Mouse (Mus musculus) limb, embryonic 10.5 days (tissue): ENCODE data around the gene Nos3. TPM values are rescaled to one million over a fixed set of nuclear protein-coding genes. Genes with fewer than 3 reads are reported as not detected.
"Not testable (repeated sequence)": the region's sequence is repeated elsewhere in the genome, so short reads cannot be mapped to it uniquely, and the experiment has no call there.

Experiments
- DNase-seq: peaks from one replicate; pipeline ENCODE4 v3.0.0-alpha.2; 2017; ENCODE audit warnings: low spot score
- H3K27ac ChIP-seq: fragments of 300-500 bp; sonication (generic); 2 replicates; pipeline ENCODE4 v1.5.1; 2016; ENCODE audit warnings: mild to moderate bottlenecking
- H3K27me3 ChIP-seq: fragments of 300-500 bp; sonication (generic); 2 replicates; pipeline ENCODE4 v1.6.1; 2016; ENCODE audit warnings: low read depth, mild to moderate bottlenecking; ENCODE audit not compliant: poor library complexity, severe bottlenecking
- H3K36me3 ChIP-seq: fragments of 300-500 bp; sonication (generic); 2 replicates; pipeline ENCODE4 v1.6.1; 2016; ENCODE audit warnings: mild to moderate bottlenecking, moderate library complexity
- H3K4me1 ChIP-seq: fragments of 300-500 bp; sonication (generic); 2 replicates; pipeline ENCODE4 v1.6.1; 2016
- H3K4me3 ChIP-seq: fragments of 300-500 bp; sonication (generic); 2 replicates; pipeline ENCODE4 v1.5.1; 2016; ENCODE audit warnings: mild to moderate bottlenecking, moderate library complexity
- H3K9me3 ChIP-seq: fragments of 300-500 bp; sonication (generic); replicated peaks from 2 replicates; pipeline ENCODE4 v1.6.1; 2016; ENCODE audit warnings: mild to moderate bottlenecking
- WGBS: fragments of 180-500 bp; shearing (Covaris S2); methylation state at CpG from one replicate; pipeline ENCODE4 v1.1.7; 2016; 5-methylcytosine and 5-hydroxymethylcytosine counted together
- polyA plus RNA-seq: library from polyadenylated mRNA; unstranded; fragments of >200 nt; fragmentation: Nextera tagmentation; extraction: Ambion mirVana; gene quantifications from 2 replicates; pipeline ENCODE4 v1.2.1, GENCODE M21; 2016

Gene Nos3
- polyA plus RNA-seq, 1 experiment from 2014 or later = 8.9 TPM

GRCm38 (mm10) chr5:24396254-24396653, 31.6 kb downstream of the Nos3 start:
- H3K27ac ChIP-seq, H3K27me3 ChIP-seq, H3K9me3 ChIP-seq, DNase-seq, H3K4me3 ChIP-seq: not testable (repeated sequence)
- Histone ChIP-seq H3K4me1 (peaks cover 22% of the 10 kb centered on the region), H3K36me3 (peaks cover 19% of the 10 kb centered on the region)
- 88% methylated on average over 6 of the region's 6 CpGs for WGBS

GRCm38 (mm10) chr5:24399686-24400085, 35.1 kb downstream of the Nos3 start:
- no peak for DNase-seq
- Histone ChIP-seq H3K27ac (no peak overlapping the region), H3K27me3 (no peaks in the 10 kb centered on the region), H3K4me3 (no peak overlapping the region), H3K36me3 (peaks cover 49% of the 10 kb centered on the region), H3K4me1 (peaks cover 9% of the 10 kb centered on the region; the same call in 1 of the 2 replicates), H3K9me3 (no peaks in the 10 kb centered on the region)
- WGBS = 86% methylated on average over 10 of the region's 10 CpGs

- peaks cover 8% of the 10 kb centered on the region; the same call in 1 of the 2 replicates for H3K4me1 ChIP-seq
- no peak overlapping the region for H3K27ac ChIP-seq
- H3K36me3 ChIP-seq = peaks cover 55% of the 10 kb centered on the region
- H3K4me3 ChIP-seq = no peak overlapping the region
- DNase-seq = no peak
- H3K9me3 ChIP-seq = no peaks in the 10 kb centered on the region
- H3K27me3 ChIP-seq = no peaks in the 10 kb centered on the region
- 92% methylated on average over 11 of the region's 11 CpGs for WGBS
Observed at GRCm38 (mm10) chr5:24400362-24400761, 35.8 kb downstream of the Nos3 start.

DNA sequence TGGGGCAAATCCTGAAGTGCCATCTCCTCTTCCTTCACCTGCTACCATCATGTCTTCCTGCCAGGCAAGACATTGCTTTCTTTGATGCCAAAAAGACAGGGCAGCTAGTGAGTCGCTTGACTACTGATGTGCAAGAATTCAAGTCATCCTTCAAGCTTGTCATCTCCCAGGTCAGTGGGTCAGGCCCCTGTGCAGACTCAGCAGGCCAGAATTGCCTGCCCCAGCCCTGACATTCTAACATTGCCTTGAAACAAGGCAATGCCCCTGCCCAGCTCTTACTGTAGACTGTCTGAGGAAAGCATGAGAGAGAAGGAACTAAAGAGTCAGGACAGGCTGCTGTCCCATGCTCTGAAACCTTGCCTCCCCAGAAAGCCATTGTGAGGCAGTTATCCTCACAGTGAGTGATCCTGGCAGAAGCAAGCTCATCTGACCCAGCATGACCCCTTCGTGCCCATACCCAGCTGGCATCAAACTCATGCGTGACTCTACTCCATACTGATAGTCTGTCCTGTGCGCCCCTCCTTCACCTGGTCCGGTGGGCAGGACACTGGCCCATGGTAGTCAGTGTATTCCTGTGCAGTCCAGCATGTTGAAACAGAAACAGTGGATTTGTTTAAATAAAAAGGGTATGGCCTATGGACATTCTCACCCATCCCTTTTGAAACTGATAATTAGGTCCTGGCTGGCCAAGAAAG, 36.4 kb downstream of the Nos3 start:
- Histone ChIP-seq H3K4me3 (no peak overlapping the region), H3K36me3 (peaks cover 59% of the 10 kb centered on the region), H3K9me3 (no peaks in the 10 kb centered on the region), H3K27me3 (no peaks in the 10 kb centered on the region), H3K27ac (no peak overlapping the region), H3K4me1 (peaks cover 8% of the 10 kb centered on the region; the same call in 1 of the 2 replicates)
- 90% methylated on average over 5 of the region's 5 CpGs for WGBS
- no peak for DNase-seq

GRCm38 (mm10) chr5:24401969-24402368, 37.4 kb downstream of the Nos3 start:
- Histone ChIP-seq H3K9me3 (no peaks in the 10 kb centered on the region), H3K4me1 (peaks cover 8% of the 10 kb centered on the region; the same call in 1 of the 2 replicates), H3K27me3 (no peaks in the 10 kb centered on the region), H3K27ac (no peak overlapping the region), H3K4me3 (no peak overlapping the region), H3K36me3 (peaks cover 65% of the 10 kb centered on the region)
- WGBS = 86% methylated on average over 9 of the region's 9 CpGs
- no peak for DNase-seq

DNA sequence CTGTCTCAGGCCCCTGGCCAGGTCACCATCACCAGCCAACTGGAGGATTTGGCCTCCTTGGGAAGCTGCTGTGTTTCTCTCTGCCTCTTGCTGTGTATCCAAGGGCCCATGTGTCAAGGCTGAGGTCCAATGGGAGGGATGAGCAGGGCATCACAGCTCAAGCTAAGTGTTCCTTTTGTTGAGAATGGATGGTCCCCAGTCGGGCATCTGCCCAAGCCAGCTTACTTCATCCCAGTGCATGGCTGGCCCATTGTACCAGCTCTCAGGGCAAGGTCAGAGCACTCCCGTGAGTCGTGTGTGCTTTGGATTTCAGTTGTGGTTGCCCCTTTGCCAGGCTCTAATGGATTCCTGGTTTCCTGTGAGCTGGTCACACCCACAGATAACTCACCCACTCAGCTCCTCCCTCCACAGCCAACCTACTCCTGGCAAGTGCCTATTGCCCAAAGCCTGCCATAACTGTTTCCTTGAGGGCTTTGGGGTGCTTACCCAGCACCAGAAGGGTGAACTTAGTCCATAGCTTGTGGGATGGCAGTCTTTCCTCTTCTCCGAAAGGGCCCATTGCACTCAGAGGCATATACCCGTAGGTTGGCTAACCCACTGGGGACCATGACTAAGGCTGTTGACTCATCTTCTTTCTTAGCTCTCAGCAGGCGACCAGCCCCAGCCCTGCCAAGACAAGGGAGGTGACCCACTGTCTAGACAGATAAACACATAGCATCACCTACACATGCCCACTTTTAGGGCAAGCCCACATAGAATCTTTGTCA, 40.2 kb downstream of the Nos3 start:
- H3K36me3 ChIP-seq = peaks cover 80% of the 10 kb centered on the region
- peaks cover 6% of the 10 kb centered on the region; the same call in 1 of the 2 replicates for H3K4me1 ChIP-seq
- 87% methylated on average over 6 of the region's 6 CpGs for WGBS
- no peak overlapping the region for H3K27ac ChIP-seq
- H3K4me3 ChIP-seq = no peak overlapping the region
- H3K27me3 ChIP-seq = no peaks in the 10 kb centered on the region
- H3K9me3 ChIP-seq = no peaks in the 10 kb centered on the region
- DNase-seq = no peak

DNA sequence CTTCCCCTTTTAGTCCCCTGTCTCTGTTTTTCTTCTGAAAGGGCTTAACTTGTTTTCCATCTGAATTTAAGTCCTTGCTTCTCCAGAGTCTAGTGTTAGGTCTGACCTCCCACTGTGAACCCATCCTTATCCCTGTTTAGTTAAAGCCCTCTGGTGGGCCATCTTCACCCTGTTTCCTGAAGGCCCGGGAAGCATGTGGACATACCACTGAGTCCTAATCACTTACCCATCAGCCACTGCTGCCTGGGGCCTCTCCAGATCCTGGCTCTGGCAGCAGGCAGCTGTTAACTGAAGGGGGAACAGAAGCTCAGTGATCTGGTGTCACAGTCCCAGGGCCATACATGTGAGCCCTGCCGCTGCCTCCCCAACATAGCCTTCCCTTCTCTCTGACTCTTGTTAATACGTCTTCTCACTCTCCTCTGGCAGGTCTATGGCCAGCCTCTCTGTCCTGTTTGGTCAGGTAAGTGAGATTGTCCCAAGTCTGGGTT, 40.8 kb downstream of the Nos3 start:
- no peak overlapping the region for H3K4me3 ChIP-seq
- no peaks in the 10 kb centered on the region for H3K4me1 ChIP-seq
- no peak overlapping the region for H3K27ac ChIP-seq
- WGBS = 58% methylated on average over 3 of the region's 3 CpGs
- no peak for DNase-seq
- peaks cover 74% of the 10 kb centered on the region for H3K36me3 ChIP-seq
- no peaks in the 10 kb centered on the region for H3K27me3 ChIP-seq
- no peaks in the 10 kb centered on the region for H3K9me3 ChIP-seq

GRCm38 (mm10) chr5:24408651-24409050, 44.0 kb downstream of the Nos3 start:
- Histone ChIP-seq H3K27ac (no peak overlapping the region), H3K36me3 (peaks cover 42% of the 10 kb centered on the region), H3K4me1 (peaks cover 10% of the 10 kb centered on the region), H3K4me3 (no peak overlapping the region), H3K27me3 (peaks cover 8% of the 10 kb centered on the region), H3K9me3 (no peaks in the 10 kb centered on the region)
- WGBS = 93% methylated on average over 13 of the region's 13 CpGs
- no peak for DNase-seq

DNA sequence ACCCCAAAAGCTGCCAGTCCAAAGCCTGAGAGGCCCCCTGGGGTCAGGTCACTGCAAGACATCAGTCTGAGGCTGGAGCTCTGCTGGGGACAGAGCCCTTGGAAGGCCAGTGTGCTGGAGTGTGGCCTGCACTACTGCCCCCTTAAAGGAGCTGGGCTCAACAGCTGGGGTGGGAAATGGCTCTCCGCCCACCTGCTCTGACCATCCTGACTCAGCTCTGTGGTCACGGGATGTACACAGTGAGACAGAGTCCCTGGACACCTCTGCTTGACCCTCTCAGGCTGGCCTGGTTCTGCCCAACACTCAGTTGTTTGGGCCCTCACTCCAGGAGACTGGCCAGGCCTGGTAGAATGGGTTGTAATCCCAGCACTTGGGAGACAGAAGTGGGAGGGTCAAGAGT, 44.9 kb downstream of the Nos3 start:
- Histone ChIP-seq H3K27me3 (peaks cover 16% of the 10 kb centered on the region), H3K36me3 (peaks cover 38% of the 10 kb centered on the region), H3K4me3 (no peak overlapping the region), H3K27ac (no peak overlapping the region), H3K9me3 (no peaks in the 10 kb centered on the region), H3K4me1 (peaks cover 13% of the 10 kb centered on the region)
- 92% methylated on average over 2 of the region's 2 CpGs for WGBS
- DNase-seq = no peak

GRCm38 (mm10) chr5:24412063-24412462, 47.5 kb downstream of the Nos3 start:
- peaks cover 23% of the 10 kb centered on the region for H3K27me3 ChIP-seq
- 84% methylated on average over 2 of the region's 2 CpGs for WGBS

GRCm38 (mm10) chr5:24413042-24413693, 48.6 kb downstream of the Nos3 start, which contains the start of gene Asic3:
Gene Asic3, plus strand, starts transcription at chr5:24413392.
- H3K27ac ChIP-seq = peak within 1 kb of the TSS; percentile 34; the same call in 1 of the 2 replicates
- DNase-seq = no peak
- no peak within 1 kb of the TSS for H3K4me3 ChIP-seq
- peaks cover 5% of the 10 kb centered on the region; the same call in 1 of the 2 replicates for H3K36me3 ChIP-seq
- H3K27me3 ChIP-seq = peaks cover 23% of the 10 kb centered on the region
- H3K9me3 ChIP-seq = no peaks in the 10 kb centered on the region
- 53% methylated on average over 11 of the region's 11 CpGs for WGBS
- peaks cover 24% of the 10 kb centered on the region for H3K4me1 ChIP-seq

More at GRCm38 (mm10) chr5:24412063-24412462, 47.5 kb downstream of the Nos3 start:
- Histone ChIP-seq H3K9me3 (no peaks in the 10 kb centered on the region), H3K4me3 (no peak overlapping the region), H3K27ac (no peak overlapping the region), H3K36me3 (peaks cover 15% of the 10 kb centered on the region), H3K4me1 (peaks cover 24% of the 10 kb centered on the region)
- no peak for DNase-seq

DNA sequence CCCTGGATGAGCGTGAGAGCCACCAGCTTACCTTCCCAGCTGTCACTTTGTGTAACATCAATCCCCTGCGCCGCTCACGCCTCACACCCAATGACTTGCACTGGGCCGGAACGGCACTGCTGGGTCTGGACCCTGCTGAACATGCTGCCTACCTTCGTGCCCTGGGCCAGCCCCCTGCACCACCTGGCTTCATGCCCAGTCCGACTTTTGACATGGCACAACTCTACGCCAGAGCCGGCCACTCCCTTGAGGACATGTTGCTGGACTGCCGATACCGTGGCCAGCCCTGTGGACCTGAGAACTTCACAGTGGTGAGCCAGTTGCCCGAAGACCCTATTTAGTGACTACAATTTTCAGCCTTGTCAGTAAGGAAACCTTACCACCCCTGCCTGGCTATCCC, 49.3 kb downstream of the Nos3 start:
- H3K27ac ChIP-seq = no peak overlapping the region; the same call in 1 of the 2 replicates
- no peaks in the 10 kb centered on the region for H3K9me3 ChIP-seq
- H3K4me3 ChIP-seq = no peak overlapping the region
- peaks cover 24% of the 10 kb centered on the region for H3K4me1 ChIP-seq
- DNase-seq = no peak
- peaks cover 12% of the 10 kb centered on the region for H3K36me3 ChIP-seq
- WGBS = 89% methylated on average over 13 of the region's 13 CpGs
- peaks cover 23% of the 10 kb centered on the region for H3K27me3 ChIP-seq
